Mouse (Mus musculus) kidney, adult 9 months (tissue): ENCODE data around the gene Cacnb2.

ENCODE experiments used
- DNase-seq: peaks from one replicate; pipeline ENCODE4 v3.0.0; 2022

The Cacnb2 gene

GRCm38 (mm10) chr2:14602788-14603187 is at the start of gene Cacnb2:
Gene Cacnb2 (plus strand): TSS chr2:14603088.
- no peak for DNase-seq

- DNase-seq: no peak
Observed at GRCm38 (mm10) chr2:14568020-14568419, 34.9 kb upstream of the Cacnb2 start.

- DNase-seq: no peak
Observed at GRCm38 (mm10) chr2:14571300-14571699, 31.6 kb upstream of the Cacnb2 start.

- no peak for DNase-seq
Observed at GRCm38 (mm10) chr2:14589541-14589940, 13.3 kb upstream of the Cacnb2 start.

GRCm38 (mm10) chr2:14597909-14598563 is 4.9 kb upstream of the Cacnb2 start:
- DNase-seq: no peak

- DNase-seq: peak; percentile 40
Observed at GRCm38 (mm10) chr2:14603784-14604781, 1.2 kb downstream of the Cacnb2 start.

- peak; percentile 11 for DNase-seq
Observed at GRCm38 (mm10) chr2:14604791-14605190, 1.9 kb downstream of the Cacnb2 start.

- no peak for DNase-seq
Observed at GRCm38 (mm10) chr2:14605207-14605606, 2.3 kb downstream of the Cacnb2 start.

GRCm38 (mm10) chr2:14608606-14609005 is 5.7 kb downstream of the Cacnb2 start:
- no peak for DNase-seq

- no peak for DNase-seq
Observed at GRCm38 (mm10) chr2:14612705-14613104, 9.8 kb downstream of the Cacnb2 start.

- DNase-seq: no peak
Observed at GRCm38 (mm10) chr2:14616361-14616760, 13.5 kb downstream of the Cacnb2 start.

GRCm38 (mm10) chr2:14620120-14620853 is 17.4 kb downstream of the Cacnb2 start:
- no peak for DNase-seq

GRCm38 (mm10) chr2:14620891-14621290 is 18.0 kb downstream of the Cacnb2 start:
- no peak for DNase-seq

- no peak for DNase-seq
Observed at GRCm38 (mm10) chr2:14623820-14624219, 20.9 kb downstream of the Cacnb2 start.

- DNase-seq: no peak
Observed at GRCm38 (mm10) chr2:14629814-14630492, 27.1 kb downstream of the Cacnb2 start.

GRCm38 (mm10) chr2:14631590-14631989 is 28.7 kb downstream of the Cacnb2 start:
- DNase-seq: peak; percentile 10

GRCm38 (mm10) chr2:14633202-14633601 is 30.3 kb downstream of the Cacnb2 start:
- no peak for DNase-seq

- DNase-seq: no peak
Observed at GRCm38 (mm10) chr2:14639266-14639665, 36.4 kb downstream of the Cacnb2 start.

GRCm38 (mm10) chr2:14639877-14640276 is 37.0 kb downstream of the Cacnb2 start:
- DNase-seq: no peak

- DNase-seq: no peak
Observed at GRCm38 (mm10) chr2:14641040-14641439, 38.2 kb downstream of the Cacnb2 start.

- peak; percentile 14 for DNase-seq
Observed at GRCm38 (mm10) chr2:14651268-14651667, 48.4 kb downstream of the Cacnb2 start.

GRCm38 (mm10) chr2:14656673-14657072 is 53.8 kb downstream of the Cacnb2 start:
- DNase-seq: no peak
